Mouse (Mus musculus): ENCODE results near the gene Cd274.

GRCm38 (mm10) chr19:29363557-29363956, 3.7 kb upstream of the Cd274 start:
- TF ChIP-seq POLR2AphosphoS2 (IDR thresholded peaks at IDR 0.05; ENCODE audit: insufficient read length, low read depth) (no peak), E2F4 (IDR thresholded peaks at IDR 0.05; ENCODE audit: insufficient read depth) (no peak), MYOG (IDR thresholded peaks at IDR 0.05; ENCODE audit: control insufficient read depth in 1 of 3, insufficient read depth in 1 of 3, insufficient read length in 2 of 3, low read depth in 2 of 3) (no peak)
